Mouse (Mus musculus): ENCODE measurements around the gene Senp6. TPM values are rescaled to one million over a fixed set of nuclear protein-coding genes. Genes with fewer than 3 reads are reported as not detected.

Gene Senp6
- polyA plus RNA-seq, 1 experiment from 2014 or later, result 41.3 TPM

DNA sequence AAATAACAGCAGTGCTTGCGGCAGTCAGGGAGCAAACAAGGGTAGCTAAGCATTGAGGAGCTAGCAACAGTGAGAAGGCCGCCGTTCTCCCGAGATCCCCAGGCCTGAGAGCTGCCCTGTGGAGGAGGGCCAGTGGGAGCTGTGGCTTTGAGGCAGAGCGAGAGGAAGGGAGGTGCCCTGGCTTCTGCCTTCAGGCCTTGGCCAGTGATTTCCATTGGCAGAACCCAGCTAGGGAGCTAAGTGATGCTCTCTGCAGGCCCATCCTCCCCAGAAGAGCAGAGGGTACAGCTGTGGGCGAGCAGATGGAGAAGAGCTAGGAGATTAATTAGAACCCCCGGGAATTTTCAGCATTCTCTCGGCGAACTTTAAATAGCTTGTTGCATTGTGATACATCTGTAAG is 106.9 kb downstream of the Senp6 start:
- ATAC-seq, result peak; percentile 83
- H3K4me2 ChIP-seq (ENCODE audit: low read length), result no peak overlapping the region
- H3K9me3 ChIP-seq (replicated peaks; ENCODE audit: control insufficient read depth, low read length, poor library complexity, severe bottlenecking), result no peaks in the 10 kb centered on the region
- H3K27ac ChIP-seq (ENCODE audit: low read length), result no peak overlapping the region
- peaks cover 2% of the 10 kb centered on the region; the same call in 1 of the 2 replicates for H3K4me1 ChIP-seq (ENCODE audit: control insufficient read depth, insufficient read depth, low read length)
- H3K9ac ChIP-seq (ENCODE audit: low read depth, low read length), result no peak overlapping the region
- no peak overlapping the region for H3K4me3 ChIP-seq (ENCODE audit: low read depth, low read length)
- no peaks in the 10 kb centered on the region for H3K36me3 ChIP-seq (ENCODE audit: control insufficient read depth, insufficient read depth, low read length)
- WGBS, result 14% methylated on average over 9 of the region's 9 CpGs
- no peaks in the 10 kb centered on the region for H3K27me3 ChIP-seq (ENCODE audit: control insufficient read depth, insufficient read depth, low read depth, low read length)

- Histone ChIP-seq H3K4me1 (ENCODE audit: control insufficient read depth, insufficient read depth, low read length) (peaks cover 2% of the 10 kb centered on the region; the same call in 1 of the 2 replicates), H3K36me3 (ENCODE audit: control insufficient read depth, insufficient read depth, low read length) (no peaks in the 10 kb centered on the region), H3K9me3 (replicated peaks; ENCODE audit: control insufficient read depth, low read length, poor library complexity, severe bottlenecking) (no peaks in the 10 kb centered on the region), H3K4me2 (ENCODE audit: low read length) (no peak overlapping the region), H3K27ac (ENCODE audit: low read length) (no peak overlapping the region), H3K4me3 (ENCODE audit: low read depth, low read length) (no peak overlapping the region), H3K9ac (ENCODE audit: low read depth, low read length) (no peak overlapping the region), H3K27me3 (ENCODE audit: control insufficient read depth, insufficient read depth, low read depth, low read length) (no peaks in the 10 kb centered on the region)
- no peak for ATAC-seq
- 82% methylated on average over 13 of the region's 13 CpGs for WGBS
Observed at GRCm38 (mm10) chr9:80176696-80177478, 110.2 kb downstream of the Senp6 start.

DNA sequence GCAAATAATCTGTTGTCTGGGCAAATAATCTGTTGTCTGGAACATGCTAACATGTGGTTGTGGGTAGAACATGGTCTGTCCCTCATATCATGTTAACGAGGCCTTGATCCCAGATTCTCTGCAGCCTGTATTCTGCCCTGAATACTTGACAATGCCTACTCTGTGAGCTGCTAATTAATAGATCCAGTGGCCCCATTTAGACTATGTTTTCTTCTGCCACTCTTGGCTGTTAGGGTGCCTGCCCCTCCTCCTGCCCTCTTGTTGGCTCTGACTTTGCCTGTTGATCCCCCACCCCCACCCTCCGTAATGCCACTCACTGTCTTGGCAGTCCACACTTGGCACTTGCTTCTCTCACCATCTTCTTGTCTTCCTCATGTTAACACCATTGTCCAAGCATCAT is 112.0 kb downstream of the Senp6 start:
- Histone ChIP-seq H3K4me3 (ENCODE audit: low read depth, low read length) (no peak overlapping the region), H3K27me3 (ENCODE audit: control insufficient read depth, insufficient read depth, low read depth, low read length) (no peaks in the 10 kb centered on the region), H3K9me3 (replicated peaks; ENCODE audit: control insufficient read depth, low read length, poor library complexity, severe bottlenecking) (no peaks in the 10 kb centered on the region), H3K27ac (ENCODE audit: low read length) (no peak overlapping the region), H3K9ac (ENCODE audit: low read depth, low read length) (no peak overlapping the region), H3K4me2 (ENCODE audit: low read length) (no peak overlapping the region), H3K4me1 (ENCODE audit: control insufficient read depth, insufficient read depth, low read length) (peaks cover 1% of the 10 kb centered on the region; the same call in 1 of the 2 replicates), H3K36me3 (ENCODE audit: control insufficient read depth, insufficient read depth, low read length) (no peaks in the 10 kb centered on the region)
- 0 out of 2 replicates have a peak, but pooled peaks have one; percentile 18 for ATAC-seq
- 68% methylated on average over 2 of the region's 2 CpGs for WGBS

DNA sequence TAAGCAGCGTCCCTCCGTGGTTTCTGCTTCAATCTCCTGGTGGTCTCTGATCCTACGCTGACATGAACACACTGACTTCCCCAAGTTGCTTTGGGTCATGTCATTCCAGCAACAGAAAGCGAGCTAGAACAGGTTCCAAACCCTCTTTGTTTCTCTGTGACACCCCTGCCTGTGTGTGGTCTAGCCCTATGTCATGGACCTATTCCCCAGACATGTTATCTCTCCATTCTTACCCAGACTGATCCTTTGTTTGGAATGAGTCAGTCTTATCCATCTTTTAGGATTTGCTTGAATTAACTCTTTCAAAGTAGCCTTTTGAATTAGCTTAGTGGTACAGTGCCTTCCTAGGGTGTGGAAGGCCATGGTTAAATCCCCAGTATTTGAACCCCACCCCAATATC is 113.0 kb downstream of the Senp6 start:
- Histone ChIP-seq H3K27ac (ENCODE audit: low read length) (no peak overlapping the region), H3K27me3 (ENCODE audit: control insufficient read depth, insufficient read depth, low read depth, low read length) (no peaks in the 10 kb centered on the region), H3K36me3 (ENCODE audit: control insufficient read depth, insufficient read depth, low read length) (no peaks in the 10 kb centered on the region), H3K4me3 (ENCODE audit: low read depth, low read length) (no peak overlapping the region), H3K4me2 (ENCODE audit: low read length) (no peak overlapping the region), H3K9ac (ENCODE audit: low read depth, low read length) (no peak overlapping the region), H3K4me1 (ENCODE audit: control insufficient read depth, insufficient read depth, low read length) (no peaks in the 10 kb centered on the region), H3K9me3 (replicated peaks; ENCODE audit: control insufficient read depth, low read length, poor library complexity, severe bottlenecking) (no peaks in the 10 kb centered on the region)
- 72% methylated on average over 4 of the region's 4 CpGs for WGBS
- no peak for ATAC-seq

GRCm38 (mm10) chr9:80180771-80181170 is 114.1 kb downstream of the Senp6 start:
- Histone ChIP-seq H3K4me2 (ENCODE audit: low read length) (no peak overlapping the region), H3K27me3 (ENCODE audit: control insufficient read depth, insufficient read depth, low read depth, low read length) (no peaks in the 10 kb centered on the region), H3K36me3 (ENCODE audit: control insufficient read depth, insufficient read depth, low read length) (no peaks in the 10 kb centered on the region), H3K4me3 (ENCODE audit: low read depth, low read length) (no peak overlapping the region), H3K27ac (ENCODE audit: low read length) (no peak overlapping the region), H3K4me1 (ENCODE audit: control insufficient read depth, insufficient read depth, low read length) (no peaks in the 10 kb centered on the region), H3K9ac (ENCODE audit: low read depth, low read length) (no peak overlapping the region), H3K9me3 (replicated peaks; ENCODE audit: control insufficient read depth, low read length, poor library complexity, severe bottlenecking) (no peaks in the 10 kb centered on the region)
- no peak for ATAC-seq
- WGBS, result 79% methylated on average over 5 of the region's 5 CpGs

- Histone ChIP-seq H3K36me3 (ENCODE audit: control insufficient read depth, insufficient read depth, low read length) (no peaks in the 10 kb centered on the region), H3K4me3 (ENCODE audit: low read depth, low read length) (no peak overlapping the region), H3K9ac (ENCODE audit: low read depth, low read length) (no peak overlapping the region), H3K4me2 (ENCODE audit: low read length) (no peak overlapping the region), H3K27ac (ENCODE audit: low read length) (no peak overlapping the region), H3K4me1 (ENCODE audit: control insufficient read depth, insufficient read depth, low read length) (no peaks in the 10 kb centered on the region), H3K27me3 (ENCODE audit: control insufficient read depth, insufficient read depth, low read depth, low read length) (no peaks in the 10 kb centered on the region), H3K9me3 (replicated peaks; ENCODE audit: control insufficient read depth, low read length, poor library complexity, severe bottlenecking) (no peaks in the 10 kb centered on the region)
- WGBS, result 94% methylated on average over 1 of the region's 1 CpGs
- no peak for ATAC-seq
Observed at GRCm38 (mm10) chr9:80181692-80182091, 115.0 kb downstream of the Senp6 start.

DNA sequence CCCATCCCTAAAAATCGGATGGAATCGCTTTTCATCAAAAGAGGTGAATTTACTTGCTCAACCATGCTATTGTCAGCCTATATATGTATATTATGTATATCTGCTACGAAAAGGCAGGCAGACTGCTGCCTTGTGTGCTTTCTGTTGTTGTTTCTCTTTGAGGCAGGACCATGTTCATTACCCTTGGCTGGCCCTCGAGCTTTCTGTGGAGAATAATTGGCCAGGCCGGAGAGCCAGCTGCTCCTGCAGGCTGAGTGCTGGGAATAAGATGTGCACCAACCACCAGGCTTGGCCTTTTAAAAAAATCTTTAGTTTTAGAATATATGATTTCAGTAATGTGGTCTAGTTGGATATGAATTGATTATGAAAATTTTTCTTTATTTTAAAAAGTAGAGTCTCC is 117.4 kb downstream of the Senp6 start:
- Histone ChIP-seq H3K27ac (ENCODE audit: low read length) (no peak overlapping the region), H3K9ac (ENCODE audit: low read depth, low read length) (no peak overlapping the region), H3K4me2 (ENCODE audit: low read length) (no peak overlapping the region), H3K9me3 (replicated peaks; ENCODE audit: control insufficient read depth, low read length, poor library complexity, severe bottlenecking) (no peaks in the 10 kb centered on the region), H3K27me3 (ENCODE audit: control insufficient read depth, insufficient read depth, low read depth, low read length) (no peaks in the 10 kb centered on the region), H3K4me3 (ENCODE audit: low read depth, low read length) (no peak overlapping the region), H3K36me3 (ENCODE audit: control insufficient read depth, insufficient read depth, low read length) (no peaks in the 10 kb centered on the region), H3K4me1 (ENCODE audit: control insufficient read depth, insufficient read depth, low read length) (no peaks in the 10 kb centered on the region)
- no peak for ATAC-seq
- WGBS, result 59% methylated on average over 5 of the region's 5 CpGs

GRCm38 (mm10) chr9:80185737-80186136 is 119.0 kb downstream of the Senp6 start:
- Histone ChIP-seq H3K27me3 (ENCODE audit: control insufficient read depth, insufficient read depth, low read depth, low read length) (no peaks in the 10 kb centered on the region), H3K4me1 (ENCODE audit: control insufficient read depth, insufficient read depth, low read length) (no peaks in the 10 kb centered on the region), H3K4me2 (ENCODE audit: low read length) (no peak overlapping the region), H3K9me3 (replicated peaks; ENCODE audit: control insufficient read depth, low read length, poor library complexity, severe bottlenecking) (no peaks in the 10 kb centered on the region), H3K36me3 (ENCODE audit: control insufficient read depth, insufficient read depth, low read length) (no peaks in the 10 kb centered on the region), H3K27ac (ENCODE audit: low read length) (no peak overlapping the region), H3K9ac (ENCODE audit: low read depth, low read length) (no peak overlapping the region), H3K4me3 (ENCODE audit: low read depth, low read length) (no peak overlapping the region)
- peak; percentile 50; the same call in 1 of the 2 replicates for ATAC-seq
- 29% methylated on average over 3 of the region's 3 CpGs for WGBS

DNA sequence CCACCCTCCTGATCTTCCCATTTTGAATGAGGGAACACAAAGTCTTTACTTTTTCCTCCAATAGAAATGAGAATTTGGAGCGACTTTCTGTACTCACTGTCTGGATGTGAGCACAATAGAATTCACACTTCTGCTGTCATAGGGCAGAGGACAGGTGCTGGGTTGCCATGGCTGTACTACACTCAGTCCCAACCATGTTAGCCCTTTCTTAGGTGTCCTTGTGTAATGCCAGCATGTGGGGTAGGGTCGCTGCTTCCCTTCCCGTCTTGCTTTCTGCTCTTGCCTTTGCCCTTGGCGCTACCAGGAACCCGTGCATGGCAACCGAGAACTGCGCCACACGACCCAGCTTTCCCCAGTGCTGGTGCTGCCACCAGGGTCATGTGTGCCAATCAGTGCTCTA is 120.0 kb downstream of the Senp6 start:
- Histone ChIP-seq H3K36me3 (ENCODE audit: control insufficient read depth, insufficient read depth, low read length) (no peaks in the 10 kb centered on the region), H3K9me3 (replicated peaks; ENCODE audit: control insufficient read depth, low read length, poor library complexity, severe bottlenecking) (no peaks in the 10 kb centered on the region), H3K4me1 (ENCODE audit: control insufficient read depth, insufficient read depth, low read length) (no peaks in the 10 kb centered on the region), H3K4me2 (ENCODE audit: low read length) (no peak overlapping the region), H3K4me3 (ENCODE audit: low read depth, low read length) (no peak overlapping the region), H3K27me3 (ENCODE audit: control insufficient read depth, insufficient read depth, low read depth, low read length) (no peaks in the 10 kb centered on the region), H3K27ac (ENCODE audit: low read length) (no peak overlapping the region), H3K9ac (ENCODE audit: low read depth, low read length) (no peak overlapping the region)
- ATAC-seq, result peak; percentile 52; the same call in 1 of the 2 replicates
- WGBS, result 88% methylated on average over 8 of the region's 8 CpGs
